Mouse (Mus musculus): ENCODE measurements around the gene Cntfr. TPM values are rescaled to one million over a fixed set of nuclear protein-coding genes. Genes with fewer than 3 reads are reported as not detected.

The Cntfr gene
- total and polyA plus RNA-seq, 3 experiments, result 37.6 to 72.3 (median 62.3) TPM

DNA sequence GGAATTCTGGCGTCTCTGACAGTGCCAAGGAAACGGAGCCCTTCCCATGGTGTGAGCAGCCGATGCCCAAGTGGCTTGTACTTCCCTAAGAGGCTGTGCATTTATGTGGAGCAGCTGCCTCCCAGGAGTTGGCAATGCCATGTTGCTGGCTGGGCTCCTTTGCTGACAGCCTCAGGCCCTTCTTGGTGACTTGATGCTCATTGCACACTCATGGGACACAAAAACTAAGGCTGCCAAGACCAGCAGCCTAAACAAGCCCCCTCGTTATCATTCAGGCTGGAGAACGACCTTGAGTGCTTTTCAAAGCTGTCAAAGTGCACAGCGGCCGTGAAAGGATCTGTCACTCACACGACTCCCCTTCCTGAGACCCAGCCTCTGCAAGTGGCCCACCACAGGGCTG, 84.7 kb downstream of the Cntfr start:
- no peak for DNase-seq

- no peak for DNase-seq
Observed at GRCm38 (mm10) chr4:41610594-41610980, 86.3 kb downstream of the Cntfr start.

DNA sequence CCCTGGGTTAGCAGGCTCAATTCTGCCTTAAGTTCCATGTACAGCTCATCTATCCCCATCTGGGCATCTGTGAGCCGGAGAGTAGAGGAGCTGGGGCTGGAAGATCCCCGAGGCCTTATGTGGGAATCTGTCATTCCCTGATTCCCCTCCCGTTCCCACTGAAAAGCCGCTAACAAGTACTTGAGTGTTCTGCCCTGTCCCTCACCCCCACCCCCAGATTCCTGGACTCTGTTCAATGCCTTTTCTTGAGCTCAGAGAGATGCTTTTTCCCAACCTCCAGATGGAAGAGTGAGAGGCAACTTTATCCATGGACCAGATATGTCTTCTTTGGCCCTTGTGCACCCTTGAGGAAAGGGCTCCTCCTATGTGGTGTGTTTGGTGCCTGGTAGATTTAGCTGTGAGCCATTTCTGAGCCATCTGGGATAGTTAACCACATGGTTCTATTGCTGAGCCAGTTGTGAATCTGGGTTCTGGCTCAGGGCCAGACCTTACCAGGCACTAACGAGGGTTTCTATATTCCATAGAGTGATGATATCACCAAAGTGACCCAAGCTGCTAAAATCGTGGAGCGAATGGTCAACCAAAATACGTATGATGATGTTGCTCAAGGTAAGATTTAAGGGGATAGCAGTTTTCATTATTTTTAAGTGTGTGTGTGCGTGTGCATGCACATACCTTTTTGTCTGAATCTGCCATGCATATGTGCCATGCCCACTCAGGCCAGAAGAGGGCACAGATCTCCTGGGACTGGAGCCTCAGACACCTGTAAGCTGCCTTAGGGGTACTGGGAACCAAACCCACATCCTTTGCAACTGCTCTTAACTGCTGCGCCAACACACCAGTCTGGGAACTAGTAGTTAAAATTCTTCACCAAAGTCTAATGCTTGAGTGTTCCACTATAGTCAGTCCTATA, 87.0 kb downstream of the Cntfr start:
- DNase-seq, result no peak

Other genes starting within 250 kb of the Cntfr start
- gene Kif24, start 232.2 kb downstream of the Cntfr start, total RNA-seq (2021), result 1 to 10 TPM in 1 of 2 experiments, under 1 TPM in 1; 0.83 to 1.4 TPM
- 0.30 and 0.56 TPM in 2 replicates for gene Kif24, start 232.2 kb downstream of the Cntfr start, polyA plus RNA-seq (2012; rRNA removed)
- gene Nudt2, start 231.9 kb downstream of the Cntfr start, total RNA-seq (2021), result 10 to 100 TPM; 32.8 to 33.0 TPM
- gene Nudt2, start 231.9 kb downstream of the Cntfr start, polyA plus RNA-seq (2012; rRNA removed), result 4.9 and 5.6 TPM in 2 replicates
- gene AI464131, start 194.0 kb downstream of the Cntfr start, total RNA-seq (2021), result 10 to 100 TPM; 12.3 to 15.2 TPM
- gene AI464131, start 194.0 kb downstream of the Cntfr start, polyA plus RNA-seq (2012; rRNA removed), result 11.5 and 14.6 TPM in 2 replicates
- gene 1110017D15Rik, start 179.8 kb downstream of the Cntfr start, total RNA-seq (2021), result under 1 TPM in 1 of 2 experiments, not detected in 1; 0.55 TPM
- 0.40 and 0.66 TPM in 2 replicates for gene 1110017D15Rik, start 179.8 kb downstream of the Cntfr start, polyA plus RNA-seq (2012; rRNA removed)
- gene Fam219a, start 127.6 kb downstream of the Cntfr start, total RNA-seq (2021), result 10 to 100 TPM; 14.3 to 20.1 TPM
- 74.7 and 76.1 TPM in 2 replicates for gene Fam219a, start 127.6 kb downstream of the Cntfr start, polyA plus RNA-seq (2012; rRNA removed)
- under 1 TPM in 1 of 2 experiments, not detected in 1; 0.46 TPM for gene Dnaic1, start 127.3 kb downstream of the Cntfr start, total RNA-seq (2021)
- 0.38 and 0.43 TPM in 2 replicates for gene Dnaic1, start 127.3 kb downstream of the Cntfr start, polyA plus RNA-seq (2012; rRNA removed)
- 1 to 10 TPM; 2.9 to 4.6 TPM for gene Enho, start 56.8 kb downstream of the Cntfr start, total RNA-seq (2021)
- 13.2 and 20.9 TPM in 2 replicates for gene Enho, start 56.8 kb downstream of the Cntfr start, polyA plus RNA-seq (2012; rRNA removed)
- gene Il11ra1, start 2.9 kb upstream of the Cntfr start, total RNA-seq (2021), result 10 to 100 TPM; 53.0 to 90.8 TPM
- gene Il11ra1, start 2.9 kb upstream of the Cntfr start, polyA plus RNA-seq (2012; rRNA removed), result 198 and 290 TPM in 2 replicates
- gene Rpp25l, start 16.4 kb upstream of the Cntfr start, total RNA-seq (2021), result 10 to 100 TPM; 31.0 to 38.6 TPM
- gene Rpp25l, start 16.4 kb upstream of the Cntfr start, polyA plus RNA-seq (2012; rRNA removed), result 61.9 and 70.1 TPM in 2 replicates
- gene Dctn3, start 26.1 kb upstream of the Cntfr start, total RNA-seq (2021), result 100 to 1,000 TPM; 105 to 128 TPM
- 51.7 and 60.7 TPM in 2 replicates for gene Dctn3, start 26.1 kb upstream of the Cntfr start, polyA plus RNA-seq (2012; rRNA removed)
- gene Arid3c, start 34.1 kb upstream of the Cntfr start, total RNA-seq (2021), result not detected
- gene Arid3c, start 34.1 kb upstream of the Cntfr start, polyA plus RNA-seq (2012; rRNA removed), result not detected in 2 replicates
- gene Galt, start 58.1 kb upstream of the Cntfr start, total RNA-seq (2021), result 10 to 100 TPM; 42.9 to 43.3 TPM
- 113 and 117 TPM in 2 replicates for gene Galt, start 58.1 kb upstream of the Cntfr start, polyA plus RNA-seq (2012; rRNA removed)
- gene Sigmar1, start 59.1 kb upstream of the Cntfr start, total RNA-seq (2021), result 10 to 100 TPM; 83.8 to 86.7 TPM
- 139 and 145 TPM in 2 replicates for gene Sigmar1, start 59.1 kb upstream of the Cntfr start, polyA plus RNA-seq (2012; rRNA removed)
- gene Ccl27a, start 77.2 kb upstream of the Cntfr start, total RNA-seq (2021), result 10 to 100 TPM; 31.1 to 42.7 TPM
- 74.2 and 96.3 TPM in 2 replicates for gene Ccl27a, start 77.2 kb upstream of the Cntfr start, polyA plus RNA-seq (2012; rRNA removed)
- not detected for gene Gm21541, start 206.5 kb upstream of the Cntfr start, total RNA-seq (2021)
- gene Gm21541, start 206.5 kb upstream of the Cntfr start, polyA plus RNA-seq (2012; rRNA removed), result not detected in 2 replicates
- gene Gm20878, start 244.5 kb upstream of the Cntfr start, total RNA-seq (2021), result 1 to 10 TPM; 3.8 to 4.5 TPM
- 3.3 and 4.8 TPM in 2 replicates for gene Gm20878, start 244.5 kb upstream of the Cntfr start, polyA plus RNA-seq (2012; rRNA removed)

Data from adrenal gland, adult 2 months (tissue).